Mouse (Mus musculus): ENCODE results near the gene Gm4869.
A peak's percentile ranks its signal among the peaks of the same experiment; 100 is the strongest.
"Not testable (repeated sequence)": the region's sequence is repeated elsewhere in the genome, so short reads cannot be mapped to it uniquely, and the experiment has no call there.

Gene Gm4869

DNA sequence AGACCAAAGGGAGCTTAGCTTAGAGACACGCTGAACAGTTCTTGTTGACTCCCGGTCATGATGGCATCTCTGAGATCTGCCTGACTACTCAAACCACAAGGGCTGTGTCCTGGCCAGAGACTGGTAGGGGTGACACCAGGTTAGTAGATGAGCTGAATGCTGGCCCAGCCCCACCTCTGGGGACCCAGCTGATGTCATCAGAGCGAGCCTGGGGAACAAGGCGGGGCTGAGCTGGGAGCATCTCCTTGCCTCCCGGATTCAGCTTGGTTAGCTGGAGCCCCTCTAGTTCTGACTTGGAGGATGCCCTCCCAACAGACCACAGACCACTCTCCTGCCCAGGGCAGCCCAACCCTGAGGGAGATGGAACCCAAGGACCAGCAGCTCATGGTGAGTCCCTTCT, at the start of gene Gm4869:
Gene Gm4869 (plus strand): TSS at position 301 of the 400 bp plus-strand sequence.
- no peak for DNase-seq (ENCODE audit: low spot score)

DNA sequence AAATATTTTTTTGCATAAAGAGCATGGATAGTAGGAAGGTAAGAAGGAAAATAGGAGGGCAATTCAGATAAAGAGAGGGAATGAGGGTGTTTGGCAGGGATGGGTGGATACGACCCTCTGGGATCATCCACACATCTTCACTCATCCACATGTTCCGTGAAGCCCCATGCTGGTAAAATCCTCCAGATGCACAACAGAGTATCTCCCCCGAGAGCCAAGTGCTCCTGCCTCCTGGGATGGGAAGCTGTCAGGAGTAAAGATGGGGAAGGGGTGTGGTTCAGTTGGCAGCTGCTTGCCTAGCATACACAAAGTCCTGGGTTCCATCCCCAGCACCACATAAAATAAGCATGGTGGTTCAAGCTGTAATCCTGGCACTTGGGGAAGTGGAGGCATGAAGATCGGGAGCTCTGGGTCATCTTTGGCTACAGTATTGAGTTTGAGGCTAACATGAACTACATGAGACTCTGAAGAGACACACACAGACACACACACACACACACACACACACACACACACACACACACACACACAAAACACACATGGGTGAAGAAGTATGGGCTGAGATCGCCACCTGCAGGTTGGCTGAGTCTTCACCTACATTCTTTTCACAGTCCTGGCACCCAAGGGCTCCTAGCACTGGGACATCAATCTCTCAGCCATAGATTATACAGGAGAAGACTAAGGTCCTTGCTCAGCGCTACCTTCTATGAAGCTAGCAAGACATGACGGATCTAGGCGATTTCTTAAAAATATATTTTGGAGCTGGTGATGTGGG, 49.1 kb upstream of the Gm4869 start:
- DNase-seq (ENCODE audit: low spot score), result peak; percentile 40

DNA sequence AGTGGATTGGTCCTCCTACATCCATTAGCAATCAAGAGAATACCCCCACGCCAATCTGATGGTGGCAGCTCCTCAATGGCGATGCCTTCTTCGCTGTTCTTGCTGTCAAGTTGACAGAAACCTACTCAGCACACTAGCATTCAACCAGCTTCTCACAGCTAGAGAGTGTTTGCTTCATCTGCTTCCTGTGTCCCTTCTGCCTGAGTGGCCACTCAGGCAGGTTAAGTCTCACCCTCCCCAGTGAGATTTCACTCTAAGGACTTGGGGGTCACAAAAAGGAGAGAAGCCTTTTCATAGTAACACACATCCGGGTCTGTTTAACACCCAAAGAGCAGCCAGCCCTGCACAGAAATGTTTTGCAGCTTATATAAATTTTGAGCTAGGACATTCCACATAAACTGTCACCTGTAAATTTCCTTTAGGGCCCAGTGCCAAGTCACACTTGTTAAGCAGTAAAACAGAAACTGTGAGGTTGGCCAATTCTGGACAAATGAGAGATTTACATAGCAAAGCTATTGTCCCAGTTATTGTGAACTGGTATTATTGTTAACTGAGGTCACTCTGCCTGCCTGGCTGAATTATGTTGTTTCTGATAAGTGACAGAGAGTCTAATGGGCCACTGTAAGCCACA, 42.7 kb upstream of the Gm4869 start:
- no peak for DNase-seq (ENCODE audit: low spot score)

GRCm38 (mm10) chr5:140405126-140405525, 40.3 kb upstream of the Gm4869 start:
- DNase-seq (ENCODE audit: low spot score), result no peak

- DNase-seq (ENCODE audit: low spot score), result no peak
Measured at GRCm38 (mm10) chr5:140406666-140407065, 38.8 kb upstream of the Gm4869 start.

GRCm38 (mm10) chr5:140408801-140409200, 36.6 kb upstream of the Gm4869 start:
- no peak for DNase-seq (ENCODE audit: low spot score)

- DNase-seq (ENCODE audit: low spot score), result peak; percentile 68
Measured at GRCm38 (mm10) chr5:140411339-140411738, 34.1 kb upstream of the Gm4869 start.

DNA sequence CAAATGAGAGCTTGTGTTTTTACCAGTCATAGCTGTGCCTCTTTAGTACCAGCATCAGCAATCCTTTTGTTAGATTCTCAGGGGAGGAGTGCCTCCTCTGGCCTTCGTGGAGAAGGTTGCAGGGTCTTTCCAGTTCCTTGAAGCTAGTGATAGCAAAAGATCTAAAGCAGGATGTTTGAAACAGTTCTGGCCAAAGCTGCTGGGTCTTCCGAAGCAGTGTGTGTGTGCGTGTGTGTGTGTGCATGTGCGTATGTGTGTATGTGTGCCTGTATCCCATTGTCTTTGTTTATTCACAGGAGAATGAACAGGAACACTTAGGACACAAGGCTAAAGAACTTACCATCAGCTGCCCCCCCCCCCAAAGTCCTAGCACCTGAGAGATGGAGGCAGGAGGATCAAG, 30.8 kb upstream of the Gm4869 start:
- no peak for DNase-seq (ENCODE audit: low spot score)

- no peak for DNase-seq (ENCODE audit: low spot score)
Measured at GRCm38 (mm10) chr5:140418106-140418488, 27.3 kb upstream of the Gm4869 start.

DNA sequence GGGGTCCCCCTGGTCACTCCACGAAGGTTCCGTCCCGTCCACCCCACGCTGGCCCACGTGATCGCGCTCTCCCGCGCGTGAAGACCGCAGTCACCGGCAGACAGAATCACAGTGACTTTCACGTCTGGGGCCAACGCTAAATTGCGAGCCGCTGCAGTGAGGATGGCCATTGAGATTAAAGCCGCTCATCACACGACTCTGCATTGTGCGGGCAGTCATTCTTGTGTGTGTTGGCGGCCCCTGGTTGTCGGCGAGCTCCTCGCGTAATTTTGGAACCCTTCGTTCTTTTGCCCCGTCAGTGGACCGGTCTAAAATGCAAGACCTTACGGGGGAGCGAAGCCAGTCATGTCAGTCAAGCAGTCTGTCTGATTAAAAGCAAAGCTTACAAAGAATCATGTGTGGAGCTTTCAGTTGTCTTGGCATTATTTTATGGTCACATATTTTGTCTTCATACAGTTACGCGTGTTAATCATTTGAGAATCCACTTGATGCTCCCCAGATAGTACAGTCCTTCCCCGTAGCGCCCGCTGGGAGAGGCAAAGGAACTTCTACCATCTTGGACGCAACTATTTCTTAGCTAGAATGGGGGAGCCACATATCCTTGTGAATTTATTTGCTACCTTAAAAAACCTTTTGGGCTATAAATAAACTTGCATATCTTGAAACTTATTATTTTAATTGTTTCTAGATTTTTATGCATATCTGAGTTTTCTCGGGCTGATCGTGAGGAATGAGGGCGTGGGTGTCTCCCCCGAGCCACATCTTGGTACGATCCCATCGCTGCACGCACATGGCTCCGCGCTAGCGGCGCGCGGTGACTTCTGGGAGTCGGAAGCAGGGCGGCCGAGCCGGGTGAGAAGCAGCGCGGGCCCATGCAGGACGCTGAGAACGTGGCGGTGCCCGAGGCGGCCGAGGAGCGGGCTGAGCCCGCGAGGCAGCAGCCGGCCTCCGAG, 26.7 kb upstream of the Gm4869 start, which contains the start of gene Eif3b:
Gene Eif3b (plus strand): TSS at position 840 of the 953 bp plus-strand sequence.
- peak; percentile 88 for DNase-seq (ENCODE audit: low spot score)

- DNase-seq (ENCODE audit: low spot score), result peak; percentile 36
Measured at GRCm38 (mm10) chr5:140419442-140420080, 25.9 kb upstream of the Gm4869 start.

- DNase-seq (ENCODE audit: low spot score), result no peak
Measured at GRCm38 (mm10) chr5:140420616-140421015, 24.8 kb upstream of the Gm4869 start.

DNA sequence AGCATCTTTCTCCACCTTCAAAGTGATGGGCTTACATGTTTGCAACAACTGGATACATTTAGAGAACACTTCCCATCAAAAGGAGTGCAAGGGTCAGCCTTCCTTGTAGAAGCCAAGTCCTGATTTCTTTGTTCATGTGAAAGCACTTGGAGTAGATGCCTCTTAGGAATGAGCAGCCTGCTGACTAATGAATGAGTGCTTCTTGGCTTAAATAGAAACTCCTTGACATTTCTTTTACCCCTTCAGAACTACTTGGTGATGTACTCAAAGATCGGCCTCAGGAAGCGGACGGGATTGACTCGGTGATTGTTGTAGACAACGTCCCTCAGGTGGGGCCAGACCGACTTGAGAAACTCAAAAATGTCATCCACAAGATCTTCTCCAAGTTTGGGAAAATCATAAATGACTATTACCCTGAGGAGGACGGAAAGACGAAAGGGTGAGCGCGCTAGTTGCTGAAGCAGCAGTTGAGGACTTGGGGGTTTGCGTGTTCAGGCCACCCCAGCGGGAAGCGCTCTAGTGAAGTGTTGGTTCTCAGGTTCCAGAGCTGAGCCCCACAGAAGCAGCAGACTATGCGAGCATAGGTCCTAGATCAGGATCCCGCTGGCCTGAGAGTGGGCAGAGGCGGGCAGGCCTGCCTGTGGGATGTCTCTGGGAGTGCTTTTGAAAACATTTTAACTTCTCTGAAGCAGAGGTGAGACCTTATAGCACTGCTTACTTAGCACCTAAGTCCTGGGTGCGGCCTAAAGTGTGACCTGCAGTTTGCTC, 20.2 kb upstream of the Gm4869 start:
- no peak for DNase-seq (ENCODE audit: low spot score)

DNA sequence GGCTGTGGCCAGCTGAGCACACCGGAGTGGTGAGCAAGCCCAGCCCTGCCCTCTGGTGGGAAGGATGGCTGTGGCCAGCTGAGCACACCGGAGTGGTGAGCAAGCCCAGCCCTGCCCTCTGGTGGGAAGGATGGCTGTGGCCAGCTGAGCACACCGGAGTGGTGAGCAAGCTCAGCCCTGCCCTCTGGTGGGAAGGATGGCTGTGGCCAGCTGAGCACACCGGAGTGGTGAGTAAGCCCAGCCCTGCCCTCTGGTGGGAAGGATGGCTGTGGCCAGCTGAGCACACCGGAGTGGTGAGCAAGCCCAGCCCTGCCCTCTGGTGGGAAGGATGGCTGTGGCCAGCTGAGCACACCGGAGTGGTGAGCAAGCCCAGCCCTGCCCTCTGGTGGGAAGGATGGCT, 6.3 kb upstream of the Gm4869 start:
- not testable (repeated sequence) for DNase-seq (ENCODE audit: low spot score)

DNA sequence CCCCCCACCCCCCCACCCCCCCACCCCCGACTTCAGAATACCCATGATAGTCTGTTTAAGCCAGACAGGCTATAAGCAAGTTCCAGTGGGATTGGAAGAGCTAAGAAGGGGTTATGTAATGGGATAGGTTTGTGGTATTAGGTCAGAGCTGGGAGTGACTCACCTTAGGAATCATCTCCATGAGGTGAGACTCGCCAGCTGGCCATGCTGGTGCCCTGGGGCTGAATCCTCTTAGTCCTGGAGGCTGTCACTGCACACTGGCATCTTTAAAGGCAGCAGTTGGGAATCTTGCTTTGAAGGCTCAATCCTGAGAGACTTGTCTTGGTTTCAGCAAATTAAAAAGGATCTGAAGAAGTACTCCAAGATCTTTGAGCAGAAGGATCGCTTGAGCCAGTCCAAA, 4.0 kb upstream of the Gm4869 start:
- no peak for DNase-seq (ENCODE audit: low spot score)

DNA sequence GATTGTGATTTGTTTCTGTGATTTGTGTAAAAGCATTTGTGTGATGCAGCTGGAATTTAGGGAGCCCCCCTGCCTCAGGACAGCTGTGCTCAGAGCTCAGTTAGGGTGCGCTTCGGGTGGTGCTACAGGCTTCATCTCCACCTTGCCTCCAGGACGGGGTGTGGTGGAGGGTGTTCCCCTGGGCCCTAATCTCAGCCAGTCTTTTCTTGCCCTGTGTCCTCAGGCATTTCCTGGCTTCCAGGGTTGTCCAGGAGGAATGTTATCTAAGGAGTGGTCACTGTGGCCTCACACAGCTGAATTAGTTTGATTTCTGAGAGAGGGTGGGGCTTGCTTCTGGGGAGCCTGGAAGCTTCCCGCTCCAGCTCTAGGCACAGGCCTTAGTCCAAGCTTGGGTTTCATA, 1.4 kb upstream of the Gm4869 start:
- DNase-seq (ENCODE audit: low spot score), result no peak

DNA sequence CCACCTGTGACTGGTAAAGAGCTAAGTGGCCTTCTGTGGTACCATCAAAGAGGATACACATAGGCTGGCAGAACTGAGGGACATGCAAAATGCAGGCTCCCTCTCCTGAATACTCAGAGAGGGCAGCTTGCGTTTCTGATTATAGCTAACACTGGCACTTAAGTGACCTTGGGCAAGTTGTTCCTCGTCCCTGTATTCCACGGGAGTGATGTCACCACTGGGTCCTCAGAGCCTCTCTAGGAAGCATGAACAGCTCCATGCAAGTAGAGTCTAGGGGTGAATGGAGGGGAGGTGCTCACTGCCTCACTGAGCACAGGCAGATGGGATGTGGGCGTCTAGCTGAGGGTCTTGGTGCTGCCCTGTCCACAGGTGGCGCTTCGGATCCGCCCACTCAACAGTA, 609 bp downstream of the Gm4869 start:
- DNase-seq (ENCODE audit: low spot score), result no peak

GRCm38 (mm10) chr5:140454488-140454887, 9.0 kb downstream of the Gm4869 start:
- no peak for DNase-seq (ENCODE audit: low spot score)

- no peak for DNase-seq (ENCODE audit: low spot score)
Measured at GRCm38 (mm10) chr5:140455466-140455865, 10.0 kb downstream of the Gm4869 start.

DNA sequence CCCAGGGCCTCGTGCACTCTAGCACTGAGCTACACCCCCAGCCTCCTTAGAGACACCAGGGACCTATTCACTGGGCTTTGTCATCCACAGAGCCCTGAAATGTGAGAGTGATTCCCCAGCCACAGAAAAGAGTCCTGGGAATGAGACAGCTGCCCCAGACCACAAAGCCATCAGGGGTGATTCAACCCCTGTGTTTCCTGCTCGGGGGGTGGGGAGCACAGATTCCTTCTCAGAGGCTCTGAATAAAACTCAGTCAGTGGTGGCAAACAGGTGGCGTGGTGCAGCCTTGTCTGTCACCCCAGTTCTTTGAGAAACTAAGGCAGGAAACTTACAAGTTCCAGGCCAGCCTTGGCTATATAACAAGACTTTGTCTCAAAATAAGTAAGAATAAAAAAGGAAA, 16.0 kb downstream of the Gm4869 start:
- DNase-seq (ENCODE audit: low spot score), result no peak

DNA sequence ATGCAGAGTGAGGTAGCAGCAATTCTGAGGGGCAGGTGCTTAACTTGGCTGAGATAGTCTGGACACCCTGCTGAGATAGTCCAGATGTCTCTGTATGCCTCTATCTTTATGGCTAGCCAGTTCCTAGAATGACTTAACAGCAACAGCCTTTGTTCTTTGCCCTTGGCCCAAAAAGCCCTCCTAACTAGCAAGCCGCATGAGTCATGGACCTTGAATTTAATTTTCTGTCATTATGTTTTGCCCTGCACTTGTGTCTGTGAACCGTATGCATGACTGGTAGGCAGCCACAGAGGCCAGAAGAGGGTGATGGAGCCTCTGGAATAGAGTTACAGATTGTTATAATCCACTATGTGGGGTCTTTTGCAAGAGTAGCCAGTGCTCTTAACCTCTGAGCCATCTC, 17.7 kb downstream of the Gm4869 start:
- DNase-seq (ENCODE audit: low spot score), result not testable (repeated sequence)
